Mouse (Mus musculus) adrenal gland, adult 8-10 months (tissue): ENCODE measurements around the gene Pgghg. TPM values are rescaled to one million over a fixed set of nuclear protein-coding genes. Genes with fewer than 3 reads are reported as not detected.
"Not testable (repeated sequence)": the region's sequence is repeated elsewhere in the genome, so short reads cannot be mapped to it uniquely, and the experiment has no call there.

Experiments used
- DNase-seq: peaks from one replicate; pipeline ENCODE4 v3.0.0; 2022
- total RNA-seq, 4 experiments: library from RNA; stranded (reverse); gene quantifications; 2 replicates each; pipeline ENCODE4 v1.2.4; 2022

The Pgghg gene
- total RNA-seq, 4 experiments from 2014 or later, result 37.1 to 69.0 (median 52.9) TPM

DNA sequence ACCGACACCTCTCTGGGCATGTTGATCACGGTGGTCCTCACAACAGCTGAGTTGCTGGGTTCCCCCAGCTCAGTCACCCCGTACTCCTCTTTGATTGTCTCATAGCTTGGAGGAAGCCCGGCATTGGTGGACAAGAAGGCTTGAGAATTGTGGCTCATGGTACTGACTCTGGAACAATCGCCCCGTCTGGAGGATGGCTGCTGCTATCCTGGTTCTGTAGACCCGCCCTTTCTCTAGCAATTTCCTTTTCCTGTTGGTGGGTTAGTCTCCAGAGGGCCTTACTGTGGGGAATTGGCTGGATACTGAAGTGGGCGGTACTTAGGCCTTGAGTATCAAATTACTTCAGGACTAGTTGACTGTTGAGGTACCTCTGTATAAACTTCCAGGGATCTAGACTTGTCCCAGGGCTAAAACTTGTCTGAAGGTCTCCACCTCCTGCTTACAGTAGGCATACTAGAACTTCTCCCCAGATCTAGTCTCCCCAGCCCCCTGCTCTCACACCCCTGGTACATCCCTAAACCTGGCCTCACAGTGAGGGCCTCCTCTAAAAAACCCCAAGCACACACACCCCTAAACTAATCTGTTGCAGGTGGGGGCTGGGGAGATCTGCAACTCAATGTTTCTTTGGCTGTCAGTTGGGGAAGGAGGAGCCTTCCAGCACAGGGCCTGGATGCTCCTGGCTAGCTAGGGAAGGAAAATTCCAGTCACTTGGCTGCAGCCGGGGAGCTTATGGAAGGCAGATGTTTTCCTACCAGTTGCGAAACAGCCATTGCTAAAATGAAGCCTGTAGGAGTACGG, 14.8 kb downstream of the Pgghg start, which contains the start of the genes Gm45717 and Ifitm2:
TSS of gene Gm45717 (minus strand) at position 180 of the 798 bp plus-strand sequence.
TSS of gene Ifitm2 (minus strand) at position 230 of the 798 bp plus-strand sequence.
- peak; percentile 85 for DNase-seq

- DNase-seq, result no peak
These were observed 15.3 kb downstream of the Pgghg start for GRCm38 (mm10) chr7:140956556-140956869.

DNA sequence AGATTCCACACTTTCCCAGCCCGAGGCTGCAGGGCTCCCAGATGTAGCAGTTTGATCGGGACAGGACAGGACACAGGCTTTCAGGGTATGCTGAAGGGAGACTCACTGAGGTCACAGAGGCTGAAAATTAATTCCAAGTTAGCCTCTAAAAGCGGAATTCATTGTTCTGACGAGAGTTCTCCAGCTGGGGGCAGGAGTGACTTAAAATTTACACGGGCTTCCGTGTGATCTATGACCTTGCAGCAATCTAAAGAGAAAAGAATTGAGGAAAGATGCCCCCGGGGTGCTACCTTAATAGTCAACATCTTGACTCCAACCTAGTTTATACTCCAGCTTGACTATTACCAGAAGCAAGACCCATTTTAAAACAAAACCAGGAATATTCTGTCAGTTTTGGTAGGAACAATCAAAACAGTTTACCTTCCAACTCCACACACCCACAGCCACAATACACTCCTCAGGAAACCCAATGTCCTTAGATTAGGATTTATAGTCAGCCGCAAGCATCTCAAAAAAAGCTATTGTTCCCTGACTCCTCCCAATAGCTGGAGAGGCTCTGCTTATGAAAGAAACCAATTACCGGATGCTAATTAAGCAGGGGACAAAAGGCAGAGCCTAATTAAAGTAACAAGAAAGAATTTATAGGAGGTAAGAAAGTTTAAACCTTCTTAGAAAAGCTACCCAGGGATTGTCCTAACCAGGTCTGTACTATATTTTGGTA, 18.1 kb downstream of the Pgghg start:
- no peak for DNase-seq

- no peak for DNase-seq
These were observed 18.8 kb downstream of the Pgghg start for GRCm38 (mm10) chr7:140960026-140960425.

GRCm38 (mm10) chr7:140961416-140961815, 20.2 kb downstream of the Pgghg start:
- DNase-seq, result no peak

- DNase-seq, result no peak
These were observed 21.5 kb downstream of the Pgghg start for GRCm38 (mm10) chr7:140962733-140963132.

GRCm38 (mm10) chr7:140966921-140967320, 25.7 kb downstream of the Pgghg start, which contains the start of gene Ifitm1:
Gene Ifitm1 (plus strand): TSS chr7:140967221.
- no peak for DNase-seq

- no peak for DNase-seq
These were observed 26.8 kb downstream of the Pgghg start for GRCm38 (mm10) chr7:140967862-140968591.

- DNase-seq, result not testable (repeated sequence)
These were observed 27.5 kb downstream of the Pgghg start for GRCm38 (mm10) chr7:140968710-140969109.

DNA sequence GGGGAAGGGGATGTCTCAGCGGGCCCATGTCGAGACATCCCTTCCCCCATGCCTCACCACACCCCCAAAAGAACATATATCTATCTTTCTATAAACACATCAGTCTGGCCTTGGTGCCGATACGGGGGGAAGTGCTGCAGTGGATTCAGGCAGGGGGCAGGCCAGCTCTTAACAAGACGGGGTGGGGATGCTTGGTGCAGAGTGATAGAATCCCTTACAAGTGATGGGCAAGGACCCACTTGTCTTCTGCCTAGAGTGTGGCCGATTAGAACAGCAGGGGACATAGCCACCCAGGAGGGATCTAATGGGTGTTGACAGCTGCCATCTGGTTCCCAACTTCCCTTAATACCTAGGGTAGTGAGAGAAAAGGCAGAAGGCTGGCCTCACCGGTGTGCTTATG, 29.7 kb downstream of the Pgghg start:
- no peak for DNase-seq

- DNase-seq, result no peak
These were observed 30.4 kb downstream of the Pgghg start for GRCm38 (mm10) chr7:140971479-140972171.

DNA sequence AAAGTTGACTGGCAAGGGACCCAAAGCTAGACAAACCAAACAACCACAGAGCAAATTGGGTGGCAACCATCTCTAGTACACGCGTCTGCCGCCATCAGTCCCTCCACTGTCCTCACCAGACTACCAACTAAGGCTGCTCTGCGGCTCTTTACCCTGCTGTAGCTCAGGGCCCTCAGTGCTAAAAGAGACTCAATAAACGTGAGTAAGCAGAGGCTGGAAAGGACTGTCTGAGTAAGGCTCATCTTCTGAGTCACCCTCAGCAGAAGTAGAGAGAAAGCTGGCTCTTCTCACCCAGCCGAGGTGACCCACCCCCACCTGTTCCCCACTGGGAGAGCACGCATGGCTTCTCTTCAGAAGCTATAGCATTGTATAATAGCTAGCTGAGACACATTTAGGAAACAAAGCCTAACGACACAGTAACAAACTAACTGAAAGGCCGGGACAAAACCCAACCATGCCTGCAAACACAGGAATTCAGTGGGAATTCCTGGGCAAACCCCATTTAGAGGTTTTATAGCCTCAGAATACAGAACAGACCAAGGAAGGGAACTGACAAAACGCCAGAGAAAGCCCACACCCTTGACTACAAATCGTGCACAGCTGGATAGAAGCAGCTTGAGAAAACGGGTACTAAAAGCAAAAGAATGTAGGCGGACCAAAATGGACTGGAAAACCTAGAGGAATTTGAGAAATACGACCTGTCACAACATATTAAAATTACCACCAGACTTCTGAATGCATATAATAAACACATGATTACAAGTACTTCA, 32.4 kb downstream of the Pgghg start:
- no peak for DNase-seq

DNA sequence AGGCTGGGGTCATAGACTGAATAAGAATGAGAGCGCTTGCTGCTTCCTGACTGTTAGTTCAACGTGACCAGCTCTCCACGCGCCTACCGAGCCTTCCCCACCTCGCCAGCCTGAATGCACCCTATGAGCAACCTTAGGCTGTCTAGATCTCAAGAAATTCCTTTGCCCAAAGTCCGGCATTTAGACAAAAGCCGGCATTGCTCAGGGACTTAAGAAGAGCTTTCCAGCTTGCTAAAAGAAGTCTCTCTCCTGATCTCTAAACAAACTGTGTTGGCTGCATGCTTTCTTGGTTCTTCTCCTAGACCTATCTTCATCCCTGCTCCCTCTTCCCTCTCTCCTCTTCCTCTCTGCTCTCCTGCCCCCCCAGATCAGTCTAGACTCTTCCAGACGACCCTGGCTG, 33.7 kb downstream of the Pgghg start:
- DNase-seq, result no peak

DNA sequence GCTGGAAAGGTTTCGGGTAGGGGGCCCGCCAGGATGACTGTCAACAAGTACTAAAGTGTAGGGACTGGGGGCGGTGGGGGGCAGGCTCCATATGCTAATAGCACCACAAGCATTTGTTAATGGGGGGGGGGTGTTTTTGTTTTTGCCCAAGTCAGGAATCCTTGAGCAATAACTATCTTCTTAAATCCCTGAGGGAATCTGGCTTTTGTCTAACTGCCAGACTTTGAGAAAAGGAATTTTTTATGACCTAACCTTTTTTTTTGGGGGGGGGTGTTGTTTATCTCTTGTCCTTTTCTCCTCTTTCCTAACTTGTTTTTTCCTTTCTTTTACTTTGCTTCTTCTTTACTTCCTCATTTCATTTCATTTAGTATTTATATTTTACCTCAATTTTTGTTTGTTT, 34.3 kb downstream of the Pgghg start:
- DNase-seq, result no peak

- DNase-seq, result not testable (repeated sequence)
These were observed 35.5 kb downstream of the Pgghg start for GRCm38 (mm10) chr7:140976720-140977119.

- no peak for DNase-seq
These were observed 40.5 kb downstream of the Pgghg start for GRCm38 (mm10) chr7:140981704-140982103.

DNA sequence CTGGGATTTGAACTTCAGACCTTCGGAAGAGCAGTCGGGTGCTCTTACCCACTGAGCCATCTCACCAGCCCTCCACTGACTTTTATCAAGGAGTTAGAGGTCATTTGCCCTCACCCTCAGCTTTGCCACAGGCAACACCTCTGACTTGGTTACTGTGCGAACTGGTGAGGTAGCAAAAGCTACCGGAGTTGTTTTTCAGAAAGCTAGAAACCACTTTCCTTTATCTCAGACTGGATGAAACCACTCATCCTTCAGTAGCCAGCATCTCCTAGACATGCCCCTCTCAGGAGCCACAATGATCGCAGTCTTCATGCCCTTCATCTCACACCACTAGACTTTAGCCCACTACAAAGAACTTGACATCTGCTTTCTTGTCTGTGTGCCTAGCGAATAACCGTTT, 41.8 kb downstream of the Pgghg start:
- DNase-seq, result no peak

DNA sequence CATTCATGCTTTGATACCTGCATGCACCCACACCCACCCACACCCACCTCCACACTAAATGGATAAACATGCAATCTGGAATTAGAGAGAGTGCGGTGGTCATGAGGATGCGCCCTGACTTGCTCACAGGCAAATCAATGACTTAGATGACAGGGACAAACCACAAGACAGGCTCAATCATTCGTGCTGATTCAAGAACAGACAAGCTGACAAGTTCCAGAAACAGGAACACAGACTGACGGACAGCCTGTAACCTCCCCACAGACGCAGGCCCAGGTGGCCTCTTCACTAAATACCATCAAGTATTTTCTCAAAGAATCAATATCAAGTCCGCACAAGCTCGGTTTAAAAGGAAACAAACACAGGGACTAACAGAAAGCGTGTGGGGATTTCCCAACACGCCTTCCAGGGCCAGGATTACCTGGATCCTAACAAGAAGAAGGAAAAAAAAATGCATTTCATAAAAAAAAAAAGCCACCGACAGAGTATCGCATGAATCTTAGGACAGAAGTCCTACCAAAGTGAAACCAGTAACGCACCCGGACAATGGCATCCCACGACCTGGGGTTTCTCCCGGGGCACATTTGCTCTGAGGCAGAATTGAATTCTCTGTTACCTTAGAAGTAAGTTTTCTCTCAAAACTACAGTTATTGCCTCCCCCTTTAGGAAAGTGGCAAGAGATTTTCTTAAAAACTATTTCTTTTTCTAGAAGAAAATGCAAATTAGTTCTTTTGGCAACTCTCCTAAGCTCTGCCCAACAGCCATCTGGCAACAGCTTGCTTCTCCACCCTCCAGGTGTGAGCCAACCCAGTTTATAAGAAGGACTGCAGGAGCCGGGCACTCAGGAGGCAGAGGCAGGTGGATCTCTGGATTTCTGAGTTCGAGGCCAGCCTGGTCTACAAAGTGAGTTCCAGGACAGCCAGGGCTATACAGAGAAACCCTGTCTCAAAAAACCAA, 46.3 kb downstream of the Pgghg start:
- no peak for DNase-seq

GRCm38 (mm10) chr7:140989022-140989421, 47.8 kb downstream of the Pgghg start:
- DNase-seq, result no peak

DNA sequence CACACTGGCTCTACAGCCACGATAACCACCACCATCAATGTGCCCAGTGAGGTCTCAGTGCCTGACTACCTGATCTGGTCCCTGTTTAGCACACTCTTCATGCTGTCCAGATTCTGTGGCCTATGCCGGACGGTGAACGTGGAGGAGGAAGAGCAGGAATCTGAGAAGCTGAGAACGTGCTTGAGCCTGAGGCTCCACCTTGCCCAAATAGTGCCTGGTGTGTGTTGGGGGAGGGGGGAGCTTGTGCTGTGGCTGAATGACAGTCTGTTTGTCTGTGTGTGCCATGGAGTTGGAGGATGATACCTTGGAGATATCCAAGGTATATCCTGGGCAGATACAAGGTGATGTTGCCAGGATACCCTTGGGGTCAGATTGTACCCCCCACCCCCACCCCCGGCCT, 49.0 kb downstream of the Pgghg start:
- DNase-seq, result no peak
